Mouse (Mus musculus) neutrophil, adult 59 days (primary cell): ENCODE measurements around the gene Olfr1497. TPM values are rescaled to one million over a fixed set of nuclear protein-coding genes. Genes with fewer than 3 reads are reported as not detected.

Experiments used
- total RNA-seq, 2 experiments: library from RNA; stranded (reverse); gene quantifications; 1 replicate in 1 of 2; 2 replicates in 1 of 2; pipeline ENCODE4 v1.2.4; 2023

Gene Olfr1497
- not detected for total RNA-seq

GRCm38 (mm10) chr19:13798102-13798501 is at the start of gene Olfr1497:
Olfr1497 (minus strand) TSS chr19:13798202.

GRCm38 (mm10) chr19:13830388-13830787 is 32.4 kb upstream of the Olfr1497 start, which contains the start of gene Olfr1500:
Olfr1500 (minus strand) TSS chr19:13830488.

GRCm38 (mm10) chr19:13819347-13819746 is 21.3 kb upstream of the Olfr1497 start, which contains the start of gene Olfr1499:
Olfr1499 (minus strand) TSS chr19:13819447.

GRCm38 (mm10) chr19:13777578-13777977 is 20.4 kb downstream of the Olfr1497 start, which contains the start of gene Olfr1496:
Olfr1496 (plus strand) TSS chr19:13777878.

GRCm38 (mm10) chr19:13764306-13764705 is 33.7 kb downstream of the Olfr1497 start, which contains the start of gene Olfr1495:
Olfr1495 (plus strand) TSS chr19:13764606.

Other genes with a start within 250 kb of the Olfr1497 start
- gene Olfr1484, start 214.7 kb downstream of the Olfr1497 start, total RNA-seq: not detected
- not detected for gene Olfr1487, start 180.8 kb downstream of the Olfr1497 start, total RNA-seq
- not detected for gene Olfr1489, start 166.6 kb downstream of the Olfr1497 start, total RNA-seq
- gene Olfr1490, start 147.1 kb downstream of the Olfr1497 start, total RNA-seq: not detected
- gene Olfr1491, start 100.9 kb downstream of the Olfr1497 start, total RNA-seq: not detected
- not detected for gene Olfr1493-ps1, start 74.9 kb downstream of the Olfr1497 start, total RNA-seq
- not detected for gene Olfr1494, start 58.5 kb downstream of the Olfr1497 start, total RNA-seq
- gene Olfr1495, start 33.6 kb downstream of the Olfr1497 start, total RNA-seq: not detected
- gene Olfr1496, start 20.3 kb downstream of the Olfr1497 start, total RNA-seq: not detected
- not detected for gene Olfr1499, start 21.2 kb upstream of the Olfr1497 start, total RNA-seq
- not detected for gene Olfr1500, start 32.3 kb upstream of the Olfr1497 start, total RNA-seq
- not detected for gene Olfr1501, start 52.5 kb upstream of the Olfr1497 start, total RNA-seq
- not detected for gene Olfr1502, start 63.6 kb upstream of the Olfr1497 start, total RNA-seq
- not detected for gene Olfr1504, start 99.7 kb upstream of the Olfr1497 start, total RNA-seq
- gene Olfr1505, start 115.3 kb upstream of the Olfr1497 start, total RNA-seq: not detected